Mouse (Mus musculus) midbrain, embryonic 14.5 days (tissue): ENCODE measurements around the gene Nxpe3. TPM values are rescaled to one million over a fixed set of nuclear protein-coding genes. Genes with fewer than 3 reads are reported as not detected.

Experiments
- ATAC-seq: fragments of 200-750 bp; cut with Nextera tagmentation; 2 replicates; pipeline ENCODE4 v1.8.0; 2017; ENCODE audit warnings: moderate number of reproducible peaks, moderate library complexity; ENCODE audit not compliant: low FRiP score, low TSS enrichment
- DNase-seq: peaks from one replicate; pipeline ENCODE4 v3.0.0-alpha.2; 2015
- H3K27ac ChIP-seq: fragments of 300-500 bp; sonication (generic); replicated peaks from 2 replicates; pipeline ENCODE4 v1.5.1; 2014; ENCODE audit warnings: mild to moderate bottlenecking, low read depth, low read length, moderate library complexity
- H3K27me3 ChIP-seq: fragments of 300-500 bp; sonication (generic); 2 replicates; pipeline ENCODE4 v1.6.1; 2014; ENCODE audit warnings: low read length, control low read depth, mixed read lengths; ENCODE audit not compliant: control insufficient read depth, insufficient read depth
- H3K36me3 ChIP-seq: fragments of 300-500 bp; sonication (generic); 2 replicates; pipeline ENCODE4 v1.6.1; 2014; ENCODE audit warnings: low read length, control low read depth; ENCODE audit not compliant: control insufficient read depth, insufficient read depth
- H3K4me1 ChIP-seq: fragments of 300-500 bp; sonication (generic); 2 replicates; pipeline ENCODE4 v1.6.1; 2014; ENCODE audit warnings: mild to moderate bottlenecking, antibody characterized with exemption, low read length, control low read depth; ENCODE audit not compliant: control insufficient read depth, insufficient read depth
- H3K4me2 ChIP-seq: fragments of 300-500 bp; sonication (generic); 2 replicates; pipeline ENCODE4 v1.6.1; 2014; ENCODE audit warnings: mild to moderate bottlenecking, low read length, moderate library complexity
- H3K4me3 ChIP-seq: fragments of 300-500 bp; sonication (generic); replicated peaks from 2 replicates; pipeline ENCODE4 v1.5.1; 2014; ENCODE audit warnings: low read depth, low read length
- H3K9ac ChIP-seq: fragments of 300-500 bp; sonication (generic); replicated peaks from 2 replicates; pipeline ENCODE4 v1.6.1; 2014; ENCODE audit warnings: mild to moderate bottlenecking, low read length, moderate library complexity
- H3K9me3 ChIP-seq: fragments of 300-500 bp; sonication (generic); 2 replicates; pipeline ENCODE4 v1.6.1; 2016; ENCODE audit warnings: low read length, control low read depth, mixed read lengths; ENCODE audit not compliant: control insufficient read depth
- WGBS: fragments of 180-500 bp; shearing (Covaris S2); extraction: QIAGEN DNeasy Blood & Tissue Kit; methylation state at CpG from one replicate; pipeline ENCODE4 v1.1.7; 2014; 5-methylcytosine and 5-hydroxymethylcytosine counted together
- polyA plus RNA-seq: library from polyadenylated mRNA; unstranded; fragments of >200 nt; fragmentation: Nextera tagmentation; extraction: Ambion mirVana; gene quantifications from 2 replicates; pipeline ENCODE4 v1.2.1, GENCODE M21; 2014

Nxpe3 gene
- polyA plus RNA-seq, 1 experiment from 2014 or later = 1.7 TPM

GRCm38 (mm10) chr16:55914716-55915115 lies 19.6 kb upstream of the Nxpe3 start:
- no peaks in the 10 kb centered on the region for H3K9me3 ChIP-seq
- DNase-seq = no peak
- no peak overlapping the region for H3K27ac ChIP-seq
- no peak overlapping the region for H3K9ac ChIP-seq
- H3K27me3 ChIP-seq = no peaks in the 10 kb centered on the region
- H3K4me3 ChIP-seq = no peak overlapping the region
- H3K36me3 ChIP-seq = peaks cover 67% of the 10 kb centered on the region
- 96% methylated on average over 7 of the region's 7 CpGs for WGBS
- no peak overlapping the region for H3K4me2 ChIP-seq
- no peak for ATAC-seq
- H3K4me1 ChIP-seq = no peaks in the 10 kb centered on the region

GRCm38 (mm10) chr16:55910208-55910793 lies 15.2 kb upstream of the Nxpe3 start:
- Histone ChIP-seq H3K27me3 (no peaks in the 10 kb centered on the region), H3K4me1 (no peaks in the 10 kb centered on the region), H3K9me3 (no peaks in the 10 kb centered on the region), H3K27ac (no peak overlapping the region), H3K9ac (no peak overlapping the region), H3K4me3 (no peak overlapping the region), H3K36me3 (peaks cover 66% of the 10 kb centered on the region), H3K4me2 (no peak overlapping the region)
- DNase-seq (no peak), ATAC-seq (peak; percentile 17; the same call in 1 of the 2 replicates)
- 96% methylated on average over 10 of the region's 10 CpGs for WGBS

DNA sequence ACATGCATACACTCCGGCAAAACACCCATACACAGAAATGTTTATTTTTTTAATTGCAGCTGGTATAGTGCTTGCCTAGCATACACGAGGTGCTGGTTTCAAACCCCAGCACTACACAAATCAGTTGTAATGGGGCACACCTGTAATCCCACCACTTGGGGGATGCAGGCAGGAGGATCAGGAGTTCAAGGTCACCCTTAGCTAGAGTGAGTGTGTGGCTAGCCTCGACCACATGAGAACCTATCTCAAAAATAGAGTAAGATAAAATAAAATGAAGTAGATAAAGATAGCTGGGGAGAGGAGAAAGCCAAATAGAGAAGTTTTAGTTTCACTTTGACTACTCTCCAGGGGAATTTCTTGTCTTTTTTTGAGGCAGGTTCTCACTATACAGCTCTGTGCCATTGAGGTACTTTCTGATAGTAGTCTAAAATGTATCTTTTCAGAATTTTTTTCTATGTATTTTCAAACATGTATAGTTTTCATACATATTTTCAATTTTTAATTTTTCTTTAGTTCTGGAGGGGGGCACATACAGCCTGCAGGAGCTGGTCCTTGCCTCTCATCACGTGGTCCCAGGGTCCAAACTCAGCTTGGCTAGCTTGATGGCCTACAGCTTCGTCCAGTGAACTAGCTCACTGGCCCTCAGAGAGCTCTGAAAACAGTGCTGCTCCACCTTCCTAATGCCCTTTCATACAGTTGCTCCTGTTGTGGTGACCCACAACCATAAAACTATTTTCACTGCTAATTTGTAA lies 12.0 kb upstream of the Nxpe3 start:
- 99% methylated on average over 5 of the region's 5 CpGs for WGBS
- H3K9ac ChIP-seq = no peak overlapping the region
- no peak overlapping the region for H3K4me2 ChIP-seq
- ATAC-seq = no peak
- peaks cover 62% of the 10 kb centered on the region for H3K36me3 ChIP-seq
- no peaks in the 10 kb centered on the region for H3K27me3 ChIP-seq
- H3K4me3 ChIP-seq = no peak overlapping the region
- no peak for DNase-seq
- no peaks in the 10 kb centered on the region for H3K4me1 ChIP-seq
- no peaks in the 10 kb centered on the region for H3K9me3 ChIP-seq
- no peak overlapping the region for H3K27ac ChIP-seq

- no peak for ATAC-seq
Measured at GRCm38 (mm10) chr16:55905370-55905769, 10.3 kb upstream of the Nxpe3 start.

DNA sequence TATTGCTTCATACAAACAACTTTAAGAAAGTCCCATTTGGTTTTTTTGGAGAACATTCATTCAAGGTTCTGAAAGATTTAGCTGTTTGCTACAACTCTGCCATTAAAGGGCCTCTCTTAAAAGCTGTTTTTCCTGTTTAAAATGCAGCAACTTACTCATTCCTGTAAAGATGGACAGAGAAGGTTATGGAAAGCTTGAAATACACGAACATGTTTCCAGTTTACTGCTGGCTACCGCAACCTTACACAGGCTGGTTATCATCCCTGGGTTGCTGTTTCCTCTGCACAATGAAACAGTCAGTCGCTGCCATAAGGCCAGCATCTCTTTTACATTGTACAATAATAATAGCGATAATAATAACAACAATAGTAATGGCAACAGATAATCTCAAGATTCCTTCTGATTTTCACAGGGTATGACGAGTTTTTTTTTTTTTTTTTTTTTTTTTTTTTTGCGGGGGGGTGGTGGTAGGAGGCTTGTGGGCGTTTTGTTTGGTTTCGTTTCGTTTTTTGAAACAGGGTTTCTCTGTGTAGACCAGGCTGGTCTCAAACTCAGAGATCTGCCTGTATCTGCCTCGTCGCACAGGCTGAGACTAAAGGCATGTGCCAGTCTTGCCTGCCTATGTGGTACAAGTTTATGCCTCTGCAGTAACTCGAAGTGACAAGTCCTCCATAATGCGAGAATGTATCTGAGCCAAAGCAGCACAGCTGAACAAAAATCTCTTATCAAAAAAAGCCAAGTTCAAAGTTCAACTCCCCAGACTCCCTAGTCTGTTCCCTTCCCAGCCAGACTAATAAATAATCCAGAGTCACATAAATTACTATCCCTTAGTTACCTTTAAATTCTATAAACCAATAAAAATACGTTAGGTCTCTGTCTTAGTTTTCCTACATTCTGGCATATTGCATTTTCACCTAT lies 7.0 kb upstream of the Nxpe3 start:
- 95% methylated on average over 14 of the region's 14 CpGs for WGBS
- Histone ChIP-seq H3K4me2 (no peak overlapping the region), H3K27ac (no peak overlapping the region), H3K4me1 (no peaks in the 10 kb centered on the region), H3K36me3 (peaks cover 33% of the 10 kb centered on the region), H3K27me3 (no peaks in the 10 kb centered on the region), H3K4me3 (no peak overlapping the region), H3K9ac (no peak overlapping the region), H3K9me3 (no peaks in the 10 kb centered on the region)
- ATAC-seq (no peak), DNase-seq (no peak)

More at GRCm38 (mm10) chr16:55905370-55905769, 10.3 kb upstream of the Nxpe3 start:
- H3K27ac ChIP-seq = no peak overlapping the region
- H3K9me3 ChIP-seq = no peaks in the 10 kb centered on the region
- H3K4me2 ChIP-seq = no peak overlapping the region
- peaks cover 46% of the 10 kb centered on the region for H3K36me3 ChIP-seq
- 93% methylated on average over 25 of the region's 25 CpGs for WGBS
- DNase-seq = no peak
- no peaks in the 10 kb centered on the region for H3K4me1 ChIP-seq
- no peaks in the 10 kb centered on the region for H3K27me3 ChIP-seq
- H3K4me3 ChIP-seq = no peak overlapping the region
- H3K9ac ChIP-seq = no peak overlapping the region

DNA sequence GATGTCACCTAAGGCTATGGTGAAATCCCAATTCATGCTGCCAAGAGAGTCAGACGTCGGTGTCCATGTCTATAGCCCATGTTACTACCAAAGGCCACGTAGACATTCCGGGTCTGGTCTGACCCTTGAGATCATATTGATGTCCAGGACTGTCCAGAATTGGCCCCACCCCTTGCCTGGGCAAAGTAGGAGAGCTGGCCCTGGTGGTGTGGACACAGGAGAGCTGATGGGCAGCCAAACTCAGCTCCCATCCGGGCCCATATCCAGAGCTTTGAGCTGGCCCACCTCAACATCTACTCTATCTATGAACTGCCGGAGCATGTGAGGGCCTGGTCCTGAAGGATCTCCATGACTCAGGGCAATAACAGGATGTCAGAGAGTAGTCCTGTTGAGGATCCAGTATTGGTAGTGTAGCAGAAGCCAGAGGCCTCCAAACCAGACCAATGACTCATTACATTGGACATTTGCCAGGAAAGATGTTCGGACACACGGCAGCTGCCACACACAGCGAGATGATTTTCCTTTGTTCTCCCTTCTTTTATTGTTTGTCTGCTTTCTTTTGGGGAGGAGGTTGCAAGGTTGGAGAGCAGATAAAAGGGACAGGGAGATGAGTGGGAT lies 3.4 kb upstream of the Nxpe3 start:
- ATAC-seq (no peak), DNase-seq (no peak)
- H3K9me3 ChIP-seq = no peaks in the 10 kb centered on the region

GRCm38 (mm10) chr16:55895651-55896095 lies 588 bp upstream of the Nxpe3 start:
- H3K4me3 ChIP-seq = peak overlapping the region; percentile 80
- H3K9ac ChIP-seq = peak overlapping the region; percentile 89
- WGBS = 1% methylated on average over 9 of the region's 9 CpGs
- no peaks in the 10 kb centered on the region for H3K27me3 ChIP-seq
- no peaks in the 10 kb centered on the region for H3K9me3 ChIP-seq
- ATAC-seq (peak; percentile 17; the same call in 1 of the 2 replicates), DNase-seq (no peak)
- H3K4me2 ChIP-seq = peak overlapping the region; percentile 82
- H3K27ac ChIP-seq = peak overlapping the region; percentile 86
- no peaks in the 10 kb centered on the region for H3K36me3 ChIP-seq
- peaks cover 12% of the 10 kb centered on the region for H3K4me1 ChIP-seq

More for the DNA sequence above, 3.4 kb upstream of the Nxpe3 start:
- Histone ChIP-seq H3K36me3 (0 out of 2 replicates have a peak, but pooled peaks cover 3% of the 10 kb centered on the region), H3K4me1 (peaks cover 11% of the 10 kb centered on the region), H3K4me2 (no peak overlapping the region), H3K4me3 (no peak overlapping the region), H3K9ac (no peak overlapping the region), H3K27me3 (no peaks in the 10 kb centered on the region), H3K27ac (no peak overlapping the region)
- 78% methylated on average over 9 of the region's 9 CpGs for WGBS

GRCm38 (mm10) chr16:55894536-55894892 lies 571 bp downstream of the Nxpe3 start:
- peaks cover 8% of the 10 kb centered on the region; the same call in 1 of the 2 replicates for H3K36me3 ChIP-seq
- ATAC-seq (no peak), DNase-seq (no peak)
- WGBS = 1% methylated on average over 4 of the region's 4 CpGs
- peak overlapping the region; percentile 82 for H3K4me2 ChIP-seq
- H3K4me3 ChIP-seq = peak overlapping the region; percentile 80
- H3K27me3 ChIP-seq = no peaks in the 10 kb centered on the region
- peak overlapping the region; percentile 86 for H3K27ac ChIP-seq
- peak overlapping the region; percentile 89 for H3K9ac ChIP-seq
- H3K9me3 ChIP-seq = no peaks in the 10 kb centered on the region
- H3K4me1 ChIP-seq = peaks cover 12% of the 10 kb centered on the region
